Mouse (Mus musculus) c-Kit-positive CD71-positive TER-119-negative erythroid progenitor cells, embryonic 14.5 days (primary cell): ENCODE results near the gene Uts2b.
"Not testable (repeated sequence)": the region's sequence is repeated elsewhere in the genome, so short reads cannot be mapped to it uniquely, and the experiment has no call there.

ENCODE experiments used
- DNase-seq: peaks from one replicate; pipeline ENCODE4 v3.0.0-alpha.2; 2013; ENCODE audit warnings: low read depth

Gene Uts2b

GRCm38 (mm10) chr16:27375318-27375717 lies 5.3 kb upstream of the Uts2b start:
- DNase-seq = no peak

- DNase-seq = no peak
Measured at GRCm38 (mm10) chr16:27374139-27374538, 4.1 kb upstream of the Uts2b start.

- DNase-seq = no peak
Measured at GRCm38 (mm10) chr16:27370700-27371099, 661 bp upstream of the Uts2b start.

- DNase-seq = no peak
Measured at GRCm38 (mm10) chr16:27360059-27360458, 10.0 kb downstream of the Uts2b start.

GRCm38 (mm10) chr16:27354464-27354863 lies 15.6 kb downstream of the Uts2b start:
- DNase-seq = no peak

- no peak for DNase-seq
Measured at GRCm38 (mm10) chr16:27349878-27350532, 20.0 kb downstream of the Uts2b start.

- DNase-seq = no peak
Measured at GRCm38 (mm10) chr16:27349235-27349634, 20.8 kb downstream of the Uts2b start.

GRCm38 (mm10) chr16:27348359-27348758 lies 21.7 kb downstream of the Uts2b start:
- DNase-seq = no peak

GRCm38 (mm10) chr16:27347521-27347920 lies 22.5 kb downstream of the Uts2b start:
- no peak for DNase-seq

- DNase-seq = no peak
Measured at GRCm38 (mm10) chr16:27326463-27326862, 43.6 kb downstream of the Uts2b start.

- DNase-seq = no peak
Measured at GRCm38 (mm10) chr16:27322047-27322446, 48.0 kb downstream of the Uts2b start.

- no peak for DNase-seq
Measured at GRCm38 (mm10) chr16:27319099-27319498, 50.9 kb downstream of the Uts2b start.

GRCm38 (mm10) chr16:27307189-27307588 lies 62.9 kb downstream of the Uts2b start, which contains the start of gene Ostn:
Gene Ostn, plus strand, starts transcription at chr16:27307489.
- not testable (repeated sequence) for DNase-seq
